In genomic region chr17:15824337-15824736, GRCm38 (mm10) we compare ENCODE assay signal across 8 mouse cellular contexts. TPM values are rescaled to one million over a fixed set of nuclear protein-coding genes. Genes with fewer than 3 reads are reported as not detected.
DNase-seq lines count a peak whose midpoint lies in the region; ATAC-seq lines count a peak whose summit lies in the region.
"Had no signal": no experiment of that assay in that cellular context is flagged by ENCODE, and none has a peak within 500 bp of the region (broad histone marks: within the 10 kb centered on the region; RNA-seq: fewer than 3 reads in every experiment).

No protein-coding gene starts in this region.

- H3K4me2 ChIP-seq in lung, embryonic 16.5 days (ENCODE audit: low read depth, low read length) = peak overlapping the region; percentile 58
- H3K4me2 ChIP-seq in forebrain, embryonic 14.5 days (ENCODE audit: low read length) = peak overlapping the region; percentile 82
- H3K4me2 ChIP-seq in liver, embryonic 13.5 days = peak overlapping the region; percentile 64

- no peaks in the 10 kb centered on the region for H3K27me3 ChIP-seq in lung, embryonic 16.5 days (ENCODE audit: control insufficient read depth, insufficient read depth, low read depth, low read length)
- H3K27me3 ChIP-seq in forebrain, embryonic 14.5 days (replicated peaks; ENCODE audit: control insufficient read depth, insufficient read depth, low read length) = no peaks in the 10 kb centered on the region
- peaks cover 63% of the 10 kb centered on the region for H3K27me3 ChIP-seq in liver, embryonic 13.5 days

- peaks cover 32% of the 10 kb centered on the region for H3K4me1 ChIP-seq in lung, embryonic 16.5 days (replicated peaks; ENCODE audit: control insufficient read depth, insufficient read depth, low read length)
- peaks cover 29% of the 10 kb centered on the region for H3K4me1 ChIP-seq in forebrain, embryonic 14.5 days (ENCODE audit: control insufficient read depth, insufficient read depth, low read length)
- peaks cover 7% of the 10 kb centered on the region for H3K4me1 ChIP-seq in liver, embryonic 13.5 days (replicated peaks)

- ATAC-seq in lung, embryonic 16.5 days (ENCODE audit: low read depth) = no peak
- no peak for ATAC-seq in forebrain, embryonic 14.5 days
- no peak for ATAC-seq in liver, embryonic 13.5 days (ENCODE audit: low read depth)

- H3K36me3 ChIP-seq in lung, embryonic 16.5 days (ENCODE audit: control insufficient read depth, insufficient read depth, low read length) = no peaks in the 10 kb centered on the region
- H3K36me3 ChIP-seq in forebrain, embryonic 14.5 days (ENCODE audit: control insufficient read depth, insufficient read depth, low read length) = peaks cover 14% of the 10 kb centered on the region
- H3K36me3 ChIP-seq in liver, embryonic 13.5 days = no peaks in the 10 kb centered on the region

- H3K9ac ChIP-seq in lung, embryonic 16.5 days (ENCODE audit: low read length) = peak overlapping the region; percentile 87
- peak overlapping the region; percentile 98 for H3K9ac ChIP-seq in forebrain, embryonic 14.5 days (ENCODE audit: low read length)
- no peak overlapping the region for H3K9ac ChIP-seq in liver, embryonic 13.5 days

- H3K4me3 ChIP-seq in lung, embryonic 16.5 days (ENCODE audit: low read length) = peak overlapping the region; percentile 70
- H3K4me3 ChIP-seq in forebrain, embryonic 14.5 days (ENCODE audit: low read depth, low read length) = peak overlapping the region; percentile 97
- H3K4me3 ChIP-seq in liver, embryonic 13.5 days (replicated peaks) = peak overlapping the region; percentile 60

- no peak for DNase-seq in lung, postnatal 14 days
- peak; percentile 70 for DNase-seq in forebrain, embryonic 14.5 days (ENCODE audit: low spot score)
- DNase-seq in liver, embryonic 13.5 days = no peak
- DNase-seq in testis, postnatal 14 days (ENCODE audit: low spot score) = no peak
- DNase-seq in thymus, postnatal 14 days = no peak
- no peak for DNase-seq in embryo, embryonic 9.5 days (ENCODE audit: extremely low spot score)
- DNase-seq: adrenal gland, adult 8-10 months had no signal

- H3K9me3 ChIP-seq in lung, embryonic 16.5 days (ENCODE audit: control insufficient read depth, low read length) = no peaks in the 10 kb centered on the region
- H3K9me3 ChIP-seq in forebrain, embryonic 14.5 days (replicated peaks; ENCODE audit: control insufficient read depth, low read length) = no peaks in the 10 kb centered on the region
- H3K9me3 ChIP-seq in liver, embryonic 13.5 days (replicated peaks) = no peaks in the 10 kb centered on the region

- H3K27ac ChIP-seq in lung, embryonic 16.5 days (ENCODE audit: low read length) = peak overlapping the region; percentile 45; the same call in 1 of the 2 replicates
- H3K27ac ChIP-seq in forebrain, embryonic 14.5 days (ENCODE audit: low read depth, low read length) = peak overlapping the region; percentile 35; the same call in 1 of the 2 replicates
- H3K27ac ChIP-seq in liver, embryonic 13.5 days = no peak overlapping the region

- 46% methylated on average over 11 of the region's 11 CpGs for WGBS in lung, embryonic 16.5 days
- WGBS in forebrain, embryonic 14.5 days = 35% methylated on average over 11 of the region's 11 CpGs
- WGBS in liver, embryonic 13.5 days (ENCODE audit: insufficient replicate concordance) = 66% methylated on average over 11 of the region's 11 CpGs

RNA-seq across cellular contexts. Expression of gene Rgmb, which starts 6.5 kb away (rescaled TPM):
- 10.5 and 12.4 TPM in 2 replicates for polyA plus RNA-seq in lung, embryonic 16.5 days (2015; fragmentation: Nextera tagmentation; extraction: Ambion mirVana)
- 46.5 and 51.1 TPM in 2 replicates for polyA plus RNA-seq in forebrain, embryonic 14.5 days (2014; fragmentation: Nextera tagmentation; extraction: Ambion mirVana)
- polyA plus RNA-seq in liver, embryonic 13.5 days (2015; fragmentation: Nextera tagmentation; extraction: Ambion mirVana) = 0.74 and 1.4 TPM in 2 replicates
